Mouse (Mus musculus): Measurements from ENCODE around the gene Urod. TPM values are rescaled to one million over a fixed set of nuclear protein-coding genes. Genes with fewer than 3 reads are reported as not detected.

Urod gene
- polyA plus RNA-seq, 1 experiment from 2014 or later, result 54.8 TPM

GRCm38 (mm10) chr4:117002543-117003521, 8.6 kb upstream of the Urod start:
- peak; percentile 27; the same call in 1 of the 2 replicates for ATAC-seq (ENCODE audit: low FRiP score, low TSS enrichment)
- H3K36me3 ChIP-seq (ENCODE audit: control insufficient read depth, insufficient read depth, low read length), result peaks cover 64% of the 10 kb centered on the region

GRCm38 (mm10) chr4:117001957-117002356, 7.7 kb upstream of the Urod start:
- no peak overlapping the region for H3K4me2 ChIP-seq (ENCODE audit: low read length)
- no peak for DNase-seq
- H3K9ac ChIP-seq (replicated peaks; ENCODE audit: low read length), result no peak overlapping the region
- H3K4me3 ChIP-seq (replicated peaks; ENCODE audit: low read depth, low read length), result no peak overlapping the region
- 91% methylated on average over 16 of the region's 16 CpGs for WGBS
- H3K9me3 ChIP-seq (ENCODE audit: control insufficient read depth, low read length), result no peaks in the 10 kb centered on the region
- H3K4me1 ChIP-seq (ENCODE audit: control insufficient read depth, insufficient read depth, low read length), result no peaks in the 10 kb centered on the region
- no peak for ATAC-seq (ENCODE audit: low FRiP score, low TSS enrichment)
- H3K36me3 ChIP-seq (ENCODE audit: control insufficient read depth, insufficient read depth, low read length), result peaks cover 64% of the 10 kb centered on the region
- H3K27me3 ChIP-seq (ENCODE audit: control insufficient read depth, insufficient read depth, low read length), result no peaks in the 10 kb centered on the region
- no peak overlapping the region for H3K27ac ChIP-seq (replicated peaks; ENCODE audit: low read depth, low read length)

More at GRCm38 (mm10) chr4:117002543-117003521, 8.6 kb upstream of the Urod start:
- no peak overlapping the region for H3K4me3 ChIP-seq (replicated peaks; ENCODE audit: low read depth, low read length)
- 54% methylated on average over 38 of the region's 38 CpGs for WGBS
- DNase-seq, result peak; percentile 84
- H3K9ac ChIP-seq (replicated peaks; ENCODE audit: low read length), result no peak overlapping the region
- no peak overlapping the region for H3K27ac ChIP-seq (replicated peaks; ENCODE audit: low read depth, low read length)
- no peak overlapping the region for H3K4me2 ChIP-seq (ENCODE audit: low read length)
- no peaks in the 10 kb centered on the region for H3K4me1 ChIP-seq (ENCODE audit: control insufficient read depth, insufficient read depth, low read length)
- no peaks in the 10 kb centered on the region for H3K9me3 ChIP-seq (ENCODE audit: control insufficient read depth, low read length)
- H3K27me3 ChIP-seq (ENCODE audit: control insufficient read depth, insufficient read depth, low read length), result no peaks in the 10 kb centered on the region

- no peaks in the 10 kb centered on the region for H3K9me3 ChIP-seq (ENCODE audit: control insufficient read depth, low read length)
- H3K9ac ChIP-seq (replicated peaks; ENCODE audit: low read length), result no peak overlapping the region
- ATAC-seq (ENCODE audit: low FRiP score, low TSS enrichment) (no peak), DNase-seq (no peak)
- H3K4me3 ChIP-seq (replicated peaks; ENCODE audit: low read depth, low read length), result no peak overlapping the region
- no peak overlapping the region for H3K27ac ChIP-seq (replicated peaks; ENCODE audit: low read depth, low read length)
- H3K36me3 ChIP-seq (ENCODE audit: control insufficient read depth, insufficient read depth, low read length), result peaks cover 62% of the 10 kb centered on the region
- H3K4me2 ChIP-seq (ENCODE audit: low read length), result no peak overlapping the region
- H3K4me1 ChIP-seq (ENCODE audit: control insufficient read depth, insufficient read depth, low read length), result peaks cover 9% of the 10 kb centered on the region; the same call in 1 of the 2 replicates
- WGBS, result 94% methylated on average over 17 of the region's 17 CpGs
- no peaks in the 10 kb centered on the region for H3K27me3 ChIP-seq (ENCODE audit: control insufficient read depth, insufficient read depth, low read length)
Measured at GRCm38 (mm10) chr4:116999513-117000154, 5.4 kb upstream of the Urod start.

- WGBS, result 0% methylated on average over 16 of the region's 16 CpGs
- no peak for ATAC-seq (ENCODE audit: low FRiP score, low TSS enrichment)
Measured at GRCm38 (mm10) chr4:116995798-116996135, 1.6 kb upstream of the Urod start.

GRCm38 (mm10) chr4:116995131-116995797, 1.1 kb upstream of the Urod start, which contains the start of gene Hectd3:
Gene Hectd3, plus strand, starts transcription at chr4:116995317.
- peaks cover 16% of the 10 kb centered on the region for H3K4me1 ChIP-seq (ENCODE audit: control insufficient read depth, insufficient read depth, low read length)
- ATAC-seq (ENCODE audit: low FRiP score, low TSS enrichment) (peak; percentile 70; the same call in 1 of the 2 replicates), DNase-seq (peak; percentile 84)
- no peaks in the 10 kb centered on the region for H3K27me3 ChIP-seq (ENCODE audit: control insufficient read depth, insufficient read depth, low read length)
- no peaks in the 10 kb centered on the region for H3K9me3 ChIP-seq (ENCODE audit: control insufficient read depth, low read length)
- H3K9ac ChIP-seq (replicated peaks; ENCODE audit: low read length), result peak within 1 kb of the TSS; percentile 80
- under 1% methylated on average over 51 of the region's 58 CpGs for WGBS
- peak within 1 kb of the TSS; percentile 97 for H3K4me3 ChIP-seq (replicated peaks; ENCODE audit: low read depth, low read length)
- H3K4me2 ChIP-seq (ENCODE audit: low read length), result peak within 1 kb of the TSS; percentile 95
- peak within 1 kb of the TSS; percentile 83 for H3K27ac ChIP-seq (replicated peaks; ENCODE audit: low read depth, low read length)
- H3K36me3 ChIP-seq (ENCODE audit: control insufficient read depth, insufficient read depth, low read length), result peaks cover 20% of the 10 kb centered on the region

More at GRCm38 (mm10) chr4:116995798-116996135, 1.6 kb upstream of the Urod start:
- H3K9me3 ChIP-seq (ENCODE audit: control insufficient read depth, low read length), result no peaks in the 10 kb centered on the region
- peaks cover 16% of the 10 kb centered on the region for H3K4me1 ChIP-seq (ENCODE audit: control insufficient read depth, insufficient read depth, low read length)
- peak overlapping the region; percentile 80 for H3K9ac ChIP-seq (replicated peaks; ENCODE audit: low read length)
- H3K27me3 ChIP-seq (ENCODE audit: control insufficient read depth, insufficient read depth, low read length), result no peaks in the 10 kb centered on the region
- H3K27ac ChIP-seq (replicated peaks; ENCODE audit: low read depth, low read length), result peak overlapping the region; percentile 83
- H3K4me3 ChIP-seq (replicated peaks; ENCODE audit: low read depth, low read length), result peak overlapping the region; percentile 97
- H3K4me2 ChIP-seq (ENCODE audit: low read length), result peak overlapping the region; percentile 95
- peaks cover 25% of the 10 kb centered on the region for H3K36me3 ChIP-seq (ENCODE audit: control insufficient read depth, insufficient read depth, low read length)
- DNase-seq, result peak; percentile 72

- H3K4me1 ChIP-seq (ENCODE audit: control insufficient read depth, insufficient read depth, low read length), result peaks cover 11% of the 10 kb centered on the region
- 13% methylated on average over 7 of the region's 7 CpGs for WGBS
- H3K36me3 ChIP-seq (ENCODE audit: control insufficient read depth, insufficient read depth, low read length), result peaks cover 28% of the 10 kb centered on the region
- no peaks in the 10 kb centered on the region for H3K27me3 ChIP-seq (ENCODE audit: control insufficient read depth, insufficient read depth, low read length)
- peak; percentile 91 for DNase-seq
- no peak overlapping the region for H3K4me2 ChIP-seq (ENCODE audit: low read length)
- no peak overlapping the region for H3K9ac ChIP-seq (replicated peaks; ENCODE audit: low read length)
- H3K4me3 ChIP-seq (replicated peaks; ENCODE audit: low read depth, low read length), result no peak overlapping the region
- H3K27ac ChIP-seq (replicated peaks; ENCODE audit: low read depth, low read length), result no peak overlapping the region
- no peak for ATAC-seq (ENCODE audit: low FRiP score, low TSS enrichment)
- H3K9me3 ChIP-seq (ENCODE audit: control insufficient read depth, low read length), result no peaks in the 10 kb centered on the region
Measured at GRCm38 (mm10) chr4:116991366-116991765, 2.8 kb downstream of the Urod start.

- H3K4me2 ChIP-seq (ENCODE audit: low read length), result no peak overlapping the region
- H3K4me3 ChIP-seq (replicated peaks; ENCODE audit: low read depth, low read length), result no peak overlapping the region
- no peaks in the 10 kb centered on the region for H3K27me3 ChIP-seq (ENCODE audit: control insufficient read depth, insufficient read depth, low read length)
- H3K36me3 ChIP-seq (ENCODE audit: control insufficient read depth, insufficient read depth, low read length), result peaks cover 43% of the 10 kb centered on the region
- no peak overlapping the region for H3K27ac ChIP-seq (replicated peaks; ENCODE audit: low read depth, low read length)
- 59% methylated on average over 6 of the region's 6 CpGs for WGBS
- no peak for DNase-seq
- ATAC-seq (ENCODE audit: low FRiP score, low TSS enrichment), result no peak
- no peak overlapping the region for H3K9ac ChIP-seq (replicated peaks; ENCODE audit: low read length)
- H3K4me1 ChIP-seq (ENCODE audit: control insufficient read depth, insufficient read depth, low read length), result peaks cover 6% of the 10 kb centered on the region
- H3K9me3 ChIP-seq (ENCODE audit: control insufficient read depth, low read length), result no peaks in the 10 kb centered on the region
Measured at GRCm38 (mm10) chr4:116989731-116990130, 4.5 kb downstream of the Urod start.

GRCm38 (mm10) chr4:116987122-116987456, 7.1 kb downstream of the Urod start:
- Histone ChIP-seq H3K4me1 (ENCODE audit: control insufficient read depth, insufficient read depth, low read length) (no peaks in the 10 kb centered on the region), H3K9me3 (ENCODE audit: control insufficient read depth, low read length) (no peaks in the 10 kb centered on the region), H3K27me3 (ENCODE audit: control insufficient read depth, insufficient read depth, low read length) (no peaks in the 10 kb centered on the region), H3K4me3 (replicated peaks; ENCODE audit: low read depth, low read length) (no peak overlapping the region), H3K9ac (replicated peaks; ENCODE audit: low read length) (no peak overlapping the region), H3K27ac (replicated peaks; ENCODE audit: low read depth, low read length) (no peak overlapping the region), H3K4me2 (ENCODE audit: low read length) (no peak overlapping the region), H3K36me3 (ENCODE audit: control insufficient read depth, insufficient read depth, low read length) (peaks cover 53% of the 10 kb centered on the region)
- 72% methylated on average over 5 of the region's 5 CpGs for WGBS
- ATAC-seq (ENCODE audit: low FRiP score, low TSS enrichment) (no peak), DNase-seq (no peak)

All from midbrain, embryonic 14.5 days (tissue).